Mouse (Mus musculus): Measurements from ENCODE around the gene Negr1. TPM values are rescaled to one million over a fixed set of nuclear protein-coding genes. Genes with fewer than 3 reads are reported as not detected.

Negr1 gene
- total and polyA plus RNA-seq, 2 experiments from 2014 or later = 51.2 to 97.4 TPM

- no peak overlapping the region for H3K4me2 ChIP-seq (ENCODE audit: low read depth, low read length)
- peak; percentile 70 for ATAC-seq
- H3K27me3 ChIP-seq (ENCODE audit: insufficient read depth, low read length) = no peaks in the 10 kb centered on the region
- 44% methylated on average over 5 of the region's 5 CpGs for WGBS
- no peaks in the 10 kb centered on the region for H3K9me3 ChIP-seq (ENCODE audit: low read length)
- no peaks in the 10 kb centered on the region for H3K36me3 ChIP-seq (ENCODE audit: insufficient read depth, low read length)
- no peak overlapping the region for H3K9ac ChIP-seq (replicated peaks; ENCODE audit: low read length)
- H3K4me1 ChIP-seq (ENCODE audit: insufficient read depth, low read length) = no peaks in the 10 kb centered on the region; the same call in 1 of the 2 replicates
- peak; percentile 66 for TF ChIP-seq CTCF (IDR thresholded peaks at IDR 0.05; ENCODE audit: low read depth)
- DNase-seq (ENCODE audit: low spot score) = peak; percentile 71
- no peak overlapping the region for H3K4me3 ChIP-seq (ENCODE audit: low read length)
- no peak overlapping the region for H3K27ac ChIP-seq
Observed at GRCm38 (mm10) chr3:157215937-157216719, 654.5 kb downstream of the Negr1 start.

GRCm38 (mm10) chr3:157217794-157218193 lies 656.2 kb downstream of the Negr1 start:
- no peak for TF ChIP-seq CTCF (IDR thresholded peaks at IDR 0.05; ENCODE audit: low read depth)
- Histone ChIP-seq H3K27me3 (ENCODE audit: insufficient read depth, low read length) (no peaks in the 10 kb centered on the region), H3K9me3 (ENCODE audit: low read length) (no peaks in the 10 kb centered on the region), H3K36me3 (ENCODE audit: insufficient read depth, low read length) (no peaks in the 10 kb centered on the region), H3K4me2 (ENCODE audit: low read depth, low read length) (no peak overlapping the region), H3K4me3 (ENCODE audit: low read length) (no peak overlapping the region), H3K27ac (no peak overlapping the region), H3K9ac (replicated peaks; ENCODE audit: low read length) (no peak overlapping the region), H3K4me1 (ENCODE audit: insufficient read depth, low read length) (no peaks in the 10 kb centered on the region; the same call in 1 of the 2 replicates)
- DNase-seq (ENCODE audit: low spot score) (peak; percentile 25), ATAC-seq (peak; percentile 31; the same call in 1 of the 2 replicates)
- WGBS = 11% methylated on average over 2 of the region's 2 CpGs

GRCm38 (mm10) chr3:157224920-157225319 lies 663.3 kb downstream of the Negr1 start:
- H3K9me3 ChIP-seq (ENCODE audit: low read length) = no peaks in the 10 kb centered on the region
- 55% methylated on average over 4 of the region's 4 CpGs for WGBS
- H3K27me3 ChIP-seq (ENCODE audit: insufficient read depth, low read length) = no peaks in the 10 kb centered on the region
- H3K9ac ChIP-seq (replicated peaks; ENCODE audit: low read length) = no peak overlapping the region
- no peaks in the 10 kb centered on the region for H3K36me3 ChIP-seq (ENCODE audit: insufficient read depth, low read length)
- no peak overlapping the region for H3K4me2 ChIP-seq (ENCODE audit: low read depth, low read length)
- TF ChIP-seq CTCF (IDR thresholded peaks at IDR 0.05; ENCODE audit: low read depth) = no peak
- H3K4me3 ChIP-seq (ENCODE audit: low read length) = no peak overlapping the region
- H3K27ac ChIP-seq = no peak overlapping the region
- ATAC-seq = no peak
- no peak for DNase-seq (ENCODE audit: low spot score)
- H3K4me1 ChIP-seq (ENCODE audit: insufficient read depth, low read length) = no peaks in the 10 kb centered on the region

- no peak overlapping the region for H3K4me3 ChIP-seq (ENCODE audit: low read length)
- no peaks in the 10 kb centered on the region for H3K4me1 ChIP-seq (ENCODE audit: insufficient read depth, low read length)
- no peak overlapping the region for H3K4me2 ChIP-seq (ENCODE audit: low read depth, low read length)
- 26% methylated on average over 5 of the region's 5 CpGs for WGBS
- H3K9me3 ChIP-seq (ENCODE audit: low read length) = no peaks in the 10 kb centered on the region
- TF ChIP-seq CTCF (IDR thresholded peaks at IDR 0.05; ENCODE audit: low read depth) = peak; percentile 80
- no peaks in the 10 kb centered on the region for H3K36me3 ChIP-seq (ENCODE audit: insufficient read depth, low read length)
- H3K27ac ChIP-seq = no peak overlapping the region
- peak; percentile 80 for DNase-seq (ENCODE audit: low spot score)
- 0 out of 2 replicates have a peak, but pooled peaks have one; percentile 53 for ATAC-seq
- H3K9ac ChIP-seq (replicated peaks; ENCODE audit: low read length) = no peak overlapping the region
- no peaks in the 10 kb centered on the region for H3K27me3 ChIP-seq (ENCODE audit: insufficient read depth, low read length)
Observed at GRCm38 (mm10) chr3:157232723-157233122, 671.1 kb downstream of the Negr1 start.

GRCm38 (mm10) chr3:157240240-157240639 lies 678.6 kb downstream of the Negr1 start:
- DNase-seq (ENCODE audit: low spot score) (no peak), ATAC-seq (no peak)
- Histone ChIP-seq H3K4me2 (ENCODE audit: low read depth, low read length) (no peak overlapping the region), H3K4me3 (ENCODE audit: low read length) (no peak overlapping the region), H3K9me3 (ENCODE audit: low read length) (no peaks in the 10 kb centered on the region), H3K4me1 (ENCODE audit: insufficient read depth, low read length) (no peaks in the 10 kb centered on the region), H3K9ac (replicated peaks; ENCODE audit: low read length) (no peak overlapping the region), H3K36me3 (ENCODE audit: insufficient read depth, low read length) (no peaks in the 10 kb centered on the region), H3K27me3 (ENCODE audit: insufficient read depth, low read length) (no peaks in the 10 kb centered on the region), H3K27ac (no peak overlapping the region)
- 83% methylated on average over 1 of the region's 1 CpGs for WGBS
- TF ChIP-seq CTCF (IDR thresholded peaks at IDR 0.05; ENCODE audit: low read depth) = no peak

GRCm38 (mm10) chr3:157255446-157255845 lies 693.9 kb downstream of the Negr1 start:
- Histone ChIP-seq H3K9me3 (ENCODE audit: low read length) (no peaks in the 10 kb centered on the region), H3K9ac (replicated peaks; ENCODE audit: low read length) (no peak overlapping the region), H3K36me3 (ENCODE audit: insufficient read depth, low read length) (no peaks in the 10 kb centered on the region), H3K27me3 (ENCODE audit: insufficient read depth, low read length) (no peaks in the 10 kb centered on the region), H3K4me3 (ENCODE audit: low read length) (no peak overlapping the region), H3K4me2 (ENCODE audit: low read depth, low read length) (no peak overlapping the region), H3K4me1 (ENCODE audit: insufficient read depth, low read length) (no peaks in the 10 kb centered on the region), H3K27ac (no peak overlapping the region)
- no peak for ATAC-seq
- DNase-seq (ENCODE audit: low spot score) = no peak
- TF ChIP-seq CTCF (IDR thresholded peaks at IDR 0.05; ENCODE audit: low read depth) = no peak
- 34% methylated on average over 1 of the region's 1 CpGs for WGBS

GRCm38 (mm10) chr3:157255863-157256262 lies 694.3 kb downstream of the Negr1 start:
- Histone ChIP-seq H3K9me3 (ENCODE audit: low read length) (no peaks in the 10 kb centered on the region), H3K4me1 (ENCODE audit: insufficient read depth, low read length) (no peaks in the 10 kb centered on the region), H3K4me3 (ENCODE audit: low read length) (no peak overlapping the region), H3K27me3 (ENCODE audit: insufficient read depth, low read length) (no peaks in the 10 kb centered on the region), H3K4me2 (ENCODE audit: low read depth, low read length) (no peak overlapping the region), H3K9ac (replicated peaks; ENCODE audit: low read length) (no peak overlapping the region), H3K36me3 (ENCODE audit: insufficient read depth, low read length) (no peaks in the 10 kb centered on the region), H3K27ac (no peak overlapping the region)
- TF ChIP-seq CTCF (IDR thresholded peaks at IDR 0.05; ENCODE audit: low read depth) = no peak
- WGBS = 33% methylated on average over 3 of the region's 3 CpGs
- DNase-seq (ENCODE audit: low spot score) (no peak), ATAC-seq (no peak)
